Mouse (Mus musculus): Measurements from ENCODE around the gene Snx8. TPM values are rescaled to one million over a fixed set of nuclear protein-coding genes. Genes with fewer than 3 reads are reported as not detected.

The Snx8 gene
- total RNA-seq, 2 experiments from 2014 or later: 14.9 to 15.5 TPM

Small RNAs within 50 kb of the gene (microRNA-seq; reads per million reads assigned to microRNA genes)
- gene Mir7038: 0.89 to 1.4 reads per million in 2 experiments

Other genes with a start within 250 kb of the Snx8 start
- 10 to 100 TPM; 20.1 to 20.7 TPM for gene Mad1l1, start 67.7 kb downstream of the Snx8 start, total RNA-seq (2021)
- 1 to 10 TPM; 5.8 to 7.5 TPM for gene Nudt1, start 67.6 kb downstream of the Snx8 start, total RNA-seq (2021)
- gene Mrm2, start 57.4 kb downstream of the Snx8 start, total RNA-seq (2021): 1 to 10 TPM; 8.4 to 9.4 TPM
- gene Eif3b, start 30.1 kb upstream of the Snx8 start, total RNA-seq (2021): 100 to 1,000 TPM; 126 to 128 TPM
- gene Gm4869, start 56.4 kb upstream of the Snx8 start, total RNA-seq (2021): not detected
- 10 to 100 TPM; 17.8 to 21.3 TPM for gene Chst12, start 116.3 kb upstream of the Snx8 start, total RNA-seq (2021)
- gene Grifin, start 175.8 kb upstream of the Snx8 start, total RNA-seq (2021): not detected
- gene Lfng, start 218.1 kb upstream of the Snx8 start, total RNA-seq (2021): 10 to 100 TPM; 29.3 to 38.8 TPM

All from layer of hippocampus, postnatal 10 days (tissue).